Mouse (Mus musculus): ENCODE data around the gene Atp6v0d1.

The Atp6v0d1 gene

GRCm38 (mm10) chr8:105537011-105537677, 28.7 kb downstream of the Atp6v0d1 start:
- peak; percentile 23 to 55 for DNase-seq (ENCODE audit: low spot score in 2 of 2)

DNA sequence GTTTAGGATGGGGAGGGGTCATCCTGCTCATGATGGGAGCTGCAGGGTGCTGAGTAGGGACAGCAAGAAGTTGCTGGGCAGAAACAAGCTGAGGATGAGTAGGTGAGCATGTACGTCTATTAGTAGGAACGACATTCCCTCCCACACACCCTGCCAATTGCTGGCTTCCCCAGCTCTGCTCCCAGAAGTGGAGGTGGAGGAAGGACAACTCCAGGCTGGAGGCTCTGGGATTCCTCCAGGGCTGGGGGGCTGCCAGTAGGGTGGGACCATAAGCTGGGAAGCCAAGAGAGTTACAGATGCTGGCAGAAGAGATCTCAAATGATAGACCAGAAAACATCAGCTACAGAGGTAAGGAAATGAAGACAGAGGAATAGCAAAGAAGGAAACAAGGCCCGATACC, 29.3 kb downstream of the Atp6v0d1 start:
- no peak for DNase-seq (ENCODE audit: low spot score in 2 of 2)

GRCm38 (mm10) chr8:105533892-105534329, 31.9 kb downstream of the Atp6v0d1 start:
- DNase-seq (ENCODE audit: low spot score in 2 of 2): peak; percentile 30 to 67

- no peak for DNase-seq (ENCODE audit: low spot score in 2 of 2)
Measured at GRCm38 (mm10) chr8:105533439-105533838, 32.4 kb downstream of the Atp6v0d1 start.

GRCm38 (mm10) chr8:105531774-105532173, 34.1 kb downstream of the Atp6v0d1 start:
- DNase-seq (ENCODE audit: low spot score in 2 of 2): peak; percentile 25 to 40

DNA sequence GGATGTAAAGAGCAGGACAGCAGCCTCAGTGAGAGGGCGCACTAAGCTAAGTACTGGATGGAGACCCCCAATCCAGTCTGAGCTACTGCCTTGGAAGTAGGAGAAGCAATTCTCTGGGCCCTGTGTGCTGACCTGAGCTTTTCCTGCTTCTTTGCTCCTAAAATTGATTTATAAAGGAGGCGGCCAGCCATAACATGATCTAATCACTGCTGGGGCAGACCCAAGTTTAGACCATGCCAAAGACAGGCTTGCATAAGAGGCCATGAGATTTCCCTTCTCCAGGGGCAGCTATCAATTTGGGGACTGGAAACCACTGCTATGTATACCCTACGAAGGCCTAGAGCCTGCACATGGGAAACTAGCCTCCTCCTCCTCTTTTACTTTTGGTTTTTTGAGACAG, 36.6 kb downstream of the Atp6v0d1 start:
- no peak for DNase-seq (ENCODE audit: low spot score in 2 of 2)

- DNase-seq (ENCODE audit: low spot score in 2 of 2): no peak
Measured at GRCm38 (mm10) chr8:105528206-105528605, 37.6 kb downstream of the Atp6v0d1 start.

- DNase-seq (ENCODE audit: low spot score in 2 of 2): no peak
Measured at GRCm38 (mm10) chr8:105527110-105527509, 38.7 kb downstream of the Atp6v0d1 start.

DNA sequence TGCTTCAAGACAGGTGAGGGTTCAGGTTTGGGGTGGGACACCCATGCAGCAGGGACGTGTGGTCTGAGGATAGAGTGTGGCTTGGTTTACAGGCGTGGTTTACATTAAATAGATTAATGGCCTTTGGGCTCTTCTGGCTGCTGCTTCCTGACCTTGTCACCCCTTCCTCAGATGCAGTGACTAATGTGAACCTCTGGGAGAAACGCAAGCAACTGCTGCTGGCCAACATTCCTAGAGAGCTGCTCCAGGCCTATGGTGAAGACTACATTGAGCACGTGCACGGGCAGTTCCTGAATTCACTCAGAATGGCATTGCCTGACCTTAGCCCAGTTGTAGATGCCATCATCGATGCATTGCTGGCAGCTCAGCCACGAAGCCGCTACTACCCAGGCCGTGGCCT, 43.0 kb downstream of the Atp6v0d1 start:
- DNase-seq (ENCODE audit: low spot score in 2 of 2): no peak

GRCm38 (mm10) chr8:105521995-105522769, 43.7 kb downstream of the Atp6v0d1 start:
- no peak for DNase-seq (ENCODE audit: low spot score in 2 of 2)

GRCm38 (mm10) chr8:105521061-105521460, 44.8 kb downstream of the Atp6v0d1 start:
- no peak for DNase-seq (ENCODE audit: low spot score in 2 of 2)

- DNase-seq (ENCODE audit: low spot score in 2 of 2): no peak
Measured at GRCm38 (mm10) chr8:105520521-105520920, 45.3 kb downstream of the Atp6v0d1 start.

GRCm38 (mm10) chr8:105519591-105519990, 46.3 kb downstream of the Atp6v0d1 start:
- DNase-seq (ENCODE audit: low spot score in 2 of 2): no peak

- DNase-seq (ENCODE audit: low spot score in 2 of 2): peak; percentile 71 to 77
Measured at GRCm38 (mm10) chr8:105518436-105519313, 47.2 kb downstream of the Atp6v0d1 start, which contains the start of gene Hsd11b2. Hsd11b2 (plus strand) TSS chr8:105518755.

GRCm38 (mm10) chr8:105517346-105517745, 48.5 kb downstream of the Atp6v0d1 start:
- no peak for DNase-seq (ENCODE audit: low spot score in 2 of 2)

- peak; percentile 62 to 73 for DNase-seq (ENCODE audit: low spot score in 2 of 2)
Measured at GRCm38 (mm10) chr8:105516018-105516645, 49.7 kb downstream of the Atp6v0d1 start.

- DNase-seq (ENCODE audit: low spot score in 2 of 2): no peak
Measured at GRCm38 (mm10) chr8:105514656-105515055, 51.2 kb downstream of the Atp6v0d1 start.

- no peak for DNase-seq (ENCODE audit: low spot score in 2 of 2)
Measured at GRCm38 (mm10) chr8:105514194-105514593, 51.7 kb downstream of the Atp6v0d1 start.

- DNase-seq (ENCODE audit: low spot score in 2 of 2): no peak
Measured at GRCm38 (mm10) chr8:105509997-105510735, 55.7 kb downstream of the Atp6v0d1 start.

DNA sequence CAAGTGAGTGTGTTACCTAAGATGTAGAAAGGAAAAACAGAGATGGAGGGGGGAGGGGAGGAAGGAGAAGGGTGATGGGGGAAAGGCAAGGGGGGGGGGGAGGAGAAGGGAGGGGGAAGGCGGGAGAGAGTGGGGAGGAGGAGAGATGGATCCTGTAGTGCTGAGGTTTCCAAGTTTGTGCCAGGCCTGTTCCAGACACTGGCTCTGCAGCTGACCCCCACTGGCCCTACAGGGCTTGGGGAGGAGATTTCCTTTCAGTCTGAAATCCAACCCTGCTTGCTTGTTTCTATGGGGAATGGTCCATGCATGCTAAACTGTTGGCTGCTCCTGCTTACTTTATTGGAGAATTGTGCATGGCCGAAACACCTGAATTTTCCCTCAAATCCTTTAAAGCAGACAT, 57.1 kb downstream of the Atp6v0d1 start:
- no peak for DNase-seq (ENCODE audit: low spot score in 2 of 2)

- DNase-seq (ENCODE audit: low spot score in 2 of 2): no peak
Measured at GRCm38 (mm10) chr8:105506977-105507376, 58.9 kb downstream of the Atp6v0d1 start.
